Mouse (Mus musculus) neutrophil, adult 5-6 weeks (primary cell): Measurements from ENCODE around the gene Brd3. TPM values are rescaled to one million over a fixed set of nuclear protein-coding genes. Genes with fewer than 3 reads are reported as not detected.

Experiments used
- ATAC-seq: fragments of 151-379, 151-347 bp; 2 replicates; pipeline ENCODE4 v1.8.0; 2017; ENCODE audit warnings: mild to moderate bottlenecking, moderate TSS enrichment; ENCODE audit not compliant: insufficient number of reproducible peaks, poor library complexity, low FRiP score, severe bottlenecking; ENCODE audit errors: extremely low read depth
- total RNA-seq: library from RNA; stranded (forward); fragments of 200-1000 nt; gene quantifications from 2 replicates; pipeline ENCODE4 v1.2.3, GENCODE M21; 2017

The Brd3 gene
- total RNA-seq, 1 experiment from 2014 or later, result 29.4 TPM

DNA sequence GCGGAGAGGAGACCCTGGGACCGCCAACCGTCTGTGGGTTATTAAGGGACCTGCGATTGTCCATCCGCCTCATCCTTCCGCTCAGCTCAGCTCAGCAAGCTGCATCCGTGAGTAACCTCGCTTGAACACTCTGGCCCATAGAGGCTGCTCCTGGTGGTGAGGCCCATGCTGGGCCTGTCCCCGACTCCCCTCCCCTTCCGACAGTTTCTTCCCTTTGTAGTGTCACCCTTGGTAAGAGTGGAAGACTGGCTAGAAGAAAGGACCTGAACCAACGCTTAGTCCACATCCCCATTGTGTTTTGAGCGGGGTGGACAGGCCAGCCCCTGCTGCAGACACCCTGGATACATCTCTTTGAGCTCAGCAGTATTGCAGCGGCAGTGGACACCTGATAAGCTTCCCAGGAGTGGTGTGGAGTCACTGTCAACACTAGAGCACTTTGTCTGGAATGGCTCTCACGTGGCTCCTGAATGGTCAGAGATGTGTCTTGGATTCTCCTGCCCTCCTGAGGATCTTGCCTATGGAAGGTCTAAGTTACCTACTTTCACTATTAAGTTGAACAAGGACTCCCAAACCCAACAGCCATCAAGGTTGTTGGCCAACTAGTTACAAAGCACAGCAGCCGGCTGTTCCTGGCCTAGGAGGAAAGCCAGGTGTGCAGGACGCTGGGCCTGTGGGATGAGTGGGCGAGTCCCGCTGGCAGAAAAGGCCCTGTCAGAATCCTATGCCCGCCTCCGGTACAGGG is 64.6 kb downstream of the Brd3 start:
- no peak for ATAC-seq

DNA sequence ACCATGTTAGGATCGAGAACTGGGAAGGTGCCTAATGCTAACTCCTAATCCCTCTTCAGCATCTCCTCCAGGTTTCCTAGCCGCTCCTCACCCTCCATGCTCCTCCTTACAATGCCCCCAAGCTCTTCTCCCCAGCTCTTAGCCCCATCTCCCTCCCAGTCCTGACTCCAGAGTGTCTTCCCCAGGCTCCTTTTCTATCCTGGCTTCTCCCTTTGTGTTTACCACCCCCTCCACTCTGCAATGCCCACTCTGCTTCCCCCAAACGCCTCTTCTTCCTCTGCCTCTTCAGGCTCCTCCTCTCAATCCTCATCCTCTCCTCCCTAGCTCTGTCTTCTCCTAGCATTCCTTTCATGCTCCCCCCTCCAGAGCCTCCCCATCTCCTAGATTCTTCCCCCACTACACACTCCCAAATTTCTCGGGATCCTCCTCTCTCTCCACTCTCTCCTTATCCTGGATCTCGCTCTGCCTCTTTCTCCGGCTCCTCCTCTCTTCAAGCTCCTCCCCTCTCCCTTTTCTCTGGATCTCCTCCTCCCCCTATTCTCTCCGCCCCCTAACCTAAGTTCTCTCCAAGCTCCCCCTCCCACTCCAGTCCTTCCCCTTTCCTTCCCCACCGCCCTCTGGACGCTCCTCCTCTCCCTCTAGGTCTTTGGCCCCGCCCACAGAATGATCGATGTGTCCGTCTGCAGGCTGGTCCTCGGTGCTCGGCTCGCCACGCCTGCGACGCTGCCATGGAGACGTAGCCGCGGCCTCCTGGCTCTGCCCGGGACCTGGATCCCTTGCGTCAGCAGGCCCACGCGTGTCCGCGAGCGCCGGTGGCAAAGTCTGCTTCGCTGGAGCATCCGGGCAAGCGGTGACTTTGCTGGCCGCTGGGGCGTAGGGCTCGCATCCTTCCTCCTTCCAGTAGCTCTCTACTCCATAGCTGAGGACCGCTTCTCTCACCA is 65.4 kb downstream of the Brd3 start, which contains the start of gene Brd3os:
TSS of gene Brd3os (plus strand) at position 558 of the 941 bp plus-strand sequence.
- peak; percentile 88 for ATAC-seq

- no peak for ATAC-seq
Measured at GRCm38 (mm10) chr2:27438281-27438680, 69.2 kb downstream of the Brd3 start.

DNA sequence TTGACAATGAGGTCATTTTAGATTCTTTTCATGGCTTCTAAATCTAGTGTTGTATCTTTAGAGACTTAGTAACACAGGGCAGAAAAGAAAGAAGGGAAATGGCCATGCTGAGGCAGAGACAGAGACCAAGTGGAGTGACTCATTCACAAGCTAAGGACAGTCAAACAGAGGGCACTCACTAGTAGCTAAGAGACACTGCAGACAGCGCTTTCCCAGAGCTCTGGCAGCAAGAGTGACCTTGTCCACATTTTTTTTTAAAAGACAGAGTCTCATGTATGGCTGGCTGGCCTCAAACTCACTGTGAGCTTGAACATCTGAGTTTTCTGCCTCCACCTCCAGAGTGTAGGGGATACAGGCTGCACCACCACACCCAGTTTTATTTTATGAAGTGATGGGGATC is 69.6 kb downstream of the Brd3 start:
- ATAC-seq, result no peak

- ATAC-seq, result no peak
Measured at GRCm38 (mm10) chr2:27432599-27432998, 74.9 kb downstream of the Brd3 start.

DNA sequence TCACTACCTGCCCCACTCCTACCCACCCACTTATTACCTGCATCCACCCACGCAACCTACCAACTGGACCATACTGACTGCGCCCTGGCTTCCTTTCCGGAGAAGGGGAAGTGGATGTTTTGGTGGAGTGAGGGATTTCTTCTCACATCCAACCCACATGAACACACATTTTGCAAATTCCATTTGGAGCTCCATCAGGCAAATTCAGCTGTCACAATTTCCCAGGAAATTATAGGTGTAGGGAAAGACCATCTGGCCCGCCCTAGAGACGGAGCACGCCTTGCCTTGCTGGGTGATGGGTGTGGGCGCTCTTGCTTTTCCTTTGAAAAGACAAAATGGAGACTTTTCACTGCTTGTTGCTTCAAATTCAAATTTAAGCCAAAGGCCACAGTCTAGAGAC is 76.8 kb downstream of the Brd3 start:
- no peak for ATAC-seq

GRCm38 (mm10) chr2:27428071-27428470 is 79.4 kb downstream of the Brd3 start:
- ATAC-seq, result peak; percentile 52

DNA sequence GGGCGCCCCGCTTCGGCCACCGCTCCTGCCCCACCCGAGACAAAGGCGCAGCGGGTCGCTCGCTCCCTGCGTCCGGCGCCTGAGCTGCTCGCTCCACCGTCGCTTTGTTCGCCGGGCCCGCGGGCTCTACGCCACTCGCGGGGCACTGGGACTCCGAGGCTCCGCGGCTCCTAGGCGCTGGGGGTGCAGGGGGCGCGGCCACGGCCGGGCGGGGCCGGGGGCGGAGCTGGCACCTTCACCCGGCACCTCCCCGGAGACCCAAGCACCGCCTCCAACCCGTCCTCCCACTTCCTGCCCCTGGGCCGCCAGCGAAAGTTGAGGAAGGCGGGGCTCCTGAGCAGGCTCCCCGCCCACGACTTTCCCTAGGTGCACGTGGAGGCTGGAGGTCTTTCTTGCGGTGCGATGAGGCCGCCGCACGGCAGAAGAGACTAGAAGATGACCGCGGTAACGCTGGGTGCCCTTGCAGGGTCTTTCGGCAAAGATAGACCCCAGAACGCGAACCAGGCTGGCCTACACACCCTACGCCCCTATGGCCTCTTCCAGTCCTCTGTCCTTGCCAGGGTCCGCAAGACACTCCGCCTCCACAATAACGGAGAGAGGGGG is 80.5 kb downstream of the Brd3 start, which contains the start of gene Vav2:
TSS of gene Vav2 (minus strand) at position 179 of the 603 bp plus-strand sequence.
- peak; percentile 81 for ATAC-seq

GRCm38 (mm10) chr2:27426406-27426854 is 81.0 kb downstream of the Brd3 start:
- ATAC-seq, result no peak

- no peak for ATAC-seq
Measured at GRCm38 (mm10) chr2:27425751-27426405, 81.6 kb downstream of the Brd3 start.

DNA sequence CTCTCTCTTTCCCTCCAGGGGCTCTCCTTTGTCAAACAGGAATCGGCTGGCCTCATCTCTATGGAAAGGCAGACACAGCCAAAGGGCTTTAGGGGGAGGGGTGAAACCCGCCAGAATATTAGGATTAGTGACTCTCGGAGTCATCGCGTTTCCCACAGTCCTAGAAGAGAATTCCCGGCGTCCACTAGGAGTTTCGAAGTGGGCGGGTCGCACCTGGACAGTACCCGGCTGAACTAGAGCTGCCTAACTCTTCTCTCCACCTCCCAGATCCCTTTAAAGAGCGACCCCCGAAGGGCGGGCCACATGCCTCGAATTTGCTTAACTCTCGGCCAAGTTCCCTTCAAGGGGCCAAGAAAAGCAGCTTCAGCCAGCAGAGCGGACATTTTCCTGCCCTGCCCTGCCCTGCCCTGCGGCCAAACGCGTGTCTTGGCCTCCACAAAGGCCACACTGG is 82.3 kb downstream of the Brd3 start:
- ATAC-seq, result no peak

DNA sequence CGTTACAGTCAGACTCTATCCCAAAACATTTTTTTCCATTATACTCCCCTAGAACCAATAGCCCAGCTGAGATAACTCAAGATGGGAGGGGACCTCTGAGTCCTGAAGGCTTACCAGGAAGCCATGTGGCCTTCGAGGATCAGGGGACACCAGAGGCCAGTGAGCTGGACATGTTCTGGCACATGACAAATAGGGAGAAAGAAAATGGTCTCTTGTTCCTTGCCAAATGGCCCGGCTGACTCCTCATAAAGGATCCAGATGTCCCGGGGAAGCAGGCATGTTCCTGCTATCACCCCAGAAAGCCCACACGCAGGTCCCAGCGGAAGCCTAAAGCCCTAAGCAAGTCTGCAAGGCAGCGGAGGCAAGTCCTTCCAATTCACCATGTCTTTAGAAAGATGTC is 83.9 kb downstream of the Brd3 start:
- no peak for ATAC-seq

GRCm38 (mm10) chr2:27421293-27422068 is 86.0 kb downstream of the Brd3 start:
- ATAC-seq, result no peak

GRCm38 (mm10) chr2:27418577-27419070 is 88.8 kb downstream of the Brd3 start:
- ATAC-seq, result no peak

DNA sequence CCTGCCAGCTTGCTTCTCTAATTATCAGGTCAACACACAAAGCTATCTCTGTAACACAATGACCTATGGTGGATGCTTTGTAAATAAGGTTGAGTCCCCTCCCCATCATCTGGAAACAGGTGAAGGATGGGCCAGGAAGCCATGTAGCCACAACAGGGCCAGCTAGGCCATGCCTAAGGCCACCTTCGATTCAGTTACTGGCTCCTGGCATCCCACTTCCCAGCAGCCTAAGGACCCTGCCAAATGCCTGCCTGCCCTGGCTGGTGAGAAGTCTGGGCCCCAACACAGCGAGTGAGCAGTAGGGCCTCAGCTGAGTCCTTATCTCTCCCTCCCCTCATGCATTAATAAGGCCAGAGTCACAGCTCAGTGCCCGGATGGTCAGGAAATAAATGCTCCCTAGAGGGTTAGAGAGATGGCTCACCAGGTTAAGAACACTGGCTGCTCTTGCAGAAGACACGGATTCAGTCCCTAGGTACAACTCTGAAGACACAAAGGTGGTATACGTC is 89.8 kb downstream of the Brd3 start:
- ATAC-seq, result no peak

GRCm38 (mm10) chr2:27416425-27416824 is 91.0 kb downstream of the Brd3 start:
- ATAC-seq, result no peak

DNA sequence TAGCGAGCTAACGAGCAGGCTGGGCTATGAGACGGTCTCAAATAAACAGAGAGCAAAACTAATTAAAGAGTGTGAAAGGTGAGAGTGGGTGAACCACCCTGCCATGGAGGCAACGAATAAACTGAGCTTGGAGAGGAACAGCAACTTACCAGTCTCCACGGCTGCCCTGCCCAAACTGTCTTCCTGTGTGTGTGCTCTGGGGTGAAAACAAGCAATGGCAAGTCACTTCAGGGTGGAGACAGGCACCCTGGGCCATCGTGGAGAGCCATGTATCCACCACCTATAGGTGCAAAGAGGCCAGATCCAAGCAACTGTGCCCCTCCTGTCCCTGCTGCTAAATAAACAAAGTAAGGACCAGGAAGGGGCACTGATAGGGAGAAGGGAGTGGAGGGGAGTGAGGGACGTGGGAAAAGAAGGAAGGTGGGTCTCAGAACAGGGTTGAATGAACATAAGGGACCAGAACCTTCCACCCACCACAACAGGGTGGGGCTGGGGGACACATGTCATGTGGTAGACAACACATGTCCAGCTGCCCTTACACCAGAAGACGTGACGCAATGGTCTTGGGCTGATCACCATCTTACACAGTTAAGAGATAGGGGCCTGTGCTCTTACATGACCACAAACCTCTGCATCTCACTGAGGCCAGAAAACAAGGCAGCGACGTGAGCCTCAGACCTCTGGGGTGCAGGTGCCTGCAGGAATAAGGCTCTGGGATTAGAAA is 92.2 kb downstream of the Brd3 start:
- ATAC-seq, result peak; percentile 20; the same call in 1 of the 2 replicates
